Mouse (Mus musculus) embryonic stem cell, embryonic (primary cell): ENCODE data around the gene Gm21987.

ENCODE experiments used
- CTCF ChIA-PET, 4 experiments: fragments of 300-600 bp in 2 of 4; fragments of 350-600 bp in 2 of 4; sonication (Branson Sonifier 250); formaldehyde crosslinking; loops; one replicate each; lab custom pipeline; 2022; ENCODE audit warnings: inconsistent platforms in 2 of 4; lab: Charles Lee
- POLR2A ChIA-PET, 4 experiments: fragments of 300-600 bp in 2 of 4; fragments of 350-600 bp in 2 of 4; sonication (Branson Sonifier 250); formaldehyde crosslinking; loops; one replicate each; lab custom pipeline; 2022; ENCODE audit warnings: antibody characterized with exemption in 4 of 4, inconsistent platforms in 1 of 4; lab: Charles Lee

Gene Gm21987

DNA sequence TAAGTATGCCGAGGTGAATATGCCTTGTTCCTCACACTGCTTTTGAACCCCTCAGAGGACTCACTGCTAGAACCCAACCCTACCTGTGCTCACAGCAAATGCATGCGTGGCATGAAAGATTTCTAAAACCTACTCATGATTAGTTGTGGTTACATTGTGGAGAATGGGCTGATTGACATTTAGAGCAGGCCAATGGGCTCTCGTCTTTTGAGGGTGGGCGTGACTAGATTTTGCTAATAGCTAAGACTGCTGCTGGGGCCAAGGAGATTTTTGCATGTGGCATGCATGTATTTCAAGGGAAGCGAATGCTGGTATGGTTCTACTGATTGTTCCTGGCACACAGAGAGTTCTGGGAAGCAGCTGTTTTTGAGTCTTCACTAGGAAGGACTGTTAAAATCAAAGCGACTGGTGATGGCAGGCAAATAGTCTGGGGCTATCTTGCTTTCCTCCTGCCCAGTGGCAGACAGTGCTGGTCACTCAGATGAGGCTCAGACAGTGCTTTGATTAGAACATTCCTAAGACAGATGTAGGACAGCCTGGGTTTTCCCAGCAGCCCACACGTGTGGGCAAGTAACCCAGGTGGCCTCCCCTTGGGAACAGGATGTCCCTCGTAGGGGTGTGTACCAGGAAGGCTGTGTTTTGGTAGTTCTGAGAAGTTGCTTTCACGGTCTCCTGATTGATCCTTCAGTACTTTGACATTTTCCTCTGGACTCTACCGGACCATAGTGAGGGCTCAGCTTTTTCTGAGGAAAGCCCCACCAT lies 27.7 kb downstream of the Gm21987 start:
- POLR2A ChIA-PET, result interaction anchor here in 3 of 4 experiments (0.7 to 4.9 kb wide), 23 partner anchors 9 to 101 kb away, joined by 3 to 24 read pairs (median 4); partner anchors contain the start of genes Adprh (in 1 of the 3), Cox17 (in 1 of the 3) and Gm21987 (in 1 of the 3)
- CTCF ChIA-PET, result interaction anchor here in 2 of 4 experiments (0.6 to 0.7 kb wide), 2 partner anchors 41 to 84 kb away, joined by 4 read pairs; no protein-coding TSS in a partner anchor

DNA sequence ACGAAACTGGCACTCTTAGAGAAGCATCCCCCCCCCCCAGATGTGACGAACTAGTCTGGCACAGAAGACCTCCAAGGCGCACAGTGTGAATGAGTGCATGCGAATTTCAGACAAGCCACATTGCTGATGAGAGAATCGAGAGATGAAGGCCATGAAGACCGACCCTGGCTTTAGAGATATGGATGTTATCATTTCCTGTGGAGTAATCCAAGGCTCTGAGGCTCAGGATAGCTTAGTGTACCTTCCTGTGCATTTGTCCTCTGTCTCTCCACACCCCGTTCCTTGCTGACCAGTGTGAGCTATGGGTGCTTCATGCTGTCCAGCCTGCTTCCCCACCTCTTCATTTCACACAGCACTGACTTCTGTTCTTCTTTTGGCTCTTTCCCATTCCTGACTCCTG lies 28.3 kb downstream of the Gm21987 start:
- POLR2A ChIA-PET, result interaction anchor here in 3 of 4 experiments (0.8 to 4.9 kb wide), 8 partner anchors 10 to 71 kb away, joined by 3 to 21 read pairs (median 4); no protein-coding TSS in a partner anchor
- CTCF ChIA-PET, result no interaction called here

DNA sequence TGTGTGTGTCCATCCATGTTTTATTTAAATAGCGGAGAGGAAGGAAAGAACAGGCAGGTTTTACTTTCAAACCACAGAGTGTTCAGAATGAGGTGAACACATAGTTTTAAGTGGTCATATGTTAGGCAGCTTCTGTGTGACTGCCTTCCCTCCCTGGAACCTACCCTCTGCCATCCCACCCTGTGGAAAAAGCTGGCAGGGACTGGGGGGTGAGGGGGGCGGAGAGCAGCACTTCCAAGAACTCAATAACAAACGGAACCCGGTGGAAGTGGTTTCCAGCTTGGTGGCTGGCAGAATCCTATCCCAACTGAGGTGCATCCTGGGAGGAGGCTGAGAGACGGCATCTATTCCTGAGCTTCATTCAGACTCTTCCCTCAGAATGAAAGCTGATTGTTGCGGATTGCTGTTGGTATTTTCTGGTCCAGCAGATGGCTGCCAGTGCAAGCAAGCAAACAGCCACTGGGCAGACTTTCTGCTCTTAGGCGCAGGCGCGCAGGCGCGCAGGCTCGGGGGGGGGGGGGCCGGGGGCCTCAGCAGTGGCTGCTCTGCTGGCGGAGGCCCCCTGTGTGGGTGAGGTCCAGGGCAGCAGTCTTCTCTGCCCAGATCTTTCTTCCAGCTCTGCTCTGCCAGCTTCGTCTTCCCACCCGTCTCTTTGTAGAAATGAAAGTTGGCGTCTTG lies 29.5 kb downstream of the Gm21987 start:
- ChIA-PET POLR2A (interaction anchor here in 3 of 4 experiments (0.5 to 4.9 kb wide), 23 partner anchors 10 to 738 kb away, joined by 3 to 21 read pairs (median 4); partner anchors contain the start of genes Adprh (in 1 of the 3), Cox17 (in 1 of the 3), Gm21987 (in 1 of the 3) and Pla1a (in 1 of the 3)), CTCF (interaction anchor here in 3 of 4 experiments (0.6 to 1.6 kb wide), 6 partner anchors 9 to 130 kb away, joined by 3 to 8 read pairs (median 3); partner anchors contain the start of gene Cd80 (in 1 of the 3))

DNA sequence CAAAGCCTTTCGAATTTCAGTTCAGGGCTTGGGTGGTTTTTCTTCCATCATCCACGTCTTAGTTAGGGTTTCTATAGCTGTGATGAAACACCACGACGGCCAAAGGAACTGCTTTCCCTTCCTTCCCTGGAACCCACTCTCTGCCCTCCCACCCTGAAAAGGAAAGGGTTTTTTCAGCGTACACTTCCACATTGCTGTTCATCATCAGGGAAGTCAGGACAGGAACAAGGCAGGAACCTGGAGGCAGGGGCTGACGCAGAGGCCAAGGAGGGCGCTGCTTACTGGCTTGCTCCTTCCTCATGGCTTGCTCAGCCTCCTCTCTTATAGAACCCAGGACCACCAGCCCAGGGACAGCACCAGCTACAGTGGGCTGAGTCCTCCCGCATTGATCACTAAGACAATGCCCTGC lies 30.0 kb downstream of the Gm21987 start:
- CTCF ChIA-PET, result interaction anchor here in 2 of 4 experiments (1.3 to 1.6 kb wide), 2 partner anchors 78 to 130 kb away, joined by 3 read pairs; partner anchors contain the start of gene Cd80 (in 1 of the 2)
- POLR2A ChIA-PET, result interaction anchor here in 3 of 4 experiments (0.5 to 4.9 kb wide), 19 partner anchors 10 to 738 kb away, joined by 3 to 21 read pairs (median 4); partner anchors contain the start of genes Adprh (in 1 of the 3), Pla1a (in 1 of the 3) and Popdc2 (in 1 of the 3)

DNA sequence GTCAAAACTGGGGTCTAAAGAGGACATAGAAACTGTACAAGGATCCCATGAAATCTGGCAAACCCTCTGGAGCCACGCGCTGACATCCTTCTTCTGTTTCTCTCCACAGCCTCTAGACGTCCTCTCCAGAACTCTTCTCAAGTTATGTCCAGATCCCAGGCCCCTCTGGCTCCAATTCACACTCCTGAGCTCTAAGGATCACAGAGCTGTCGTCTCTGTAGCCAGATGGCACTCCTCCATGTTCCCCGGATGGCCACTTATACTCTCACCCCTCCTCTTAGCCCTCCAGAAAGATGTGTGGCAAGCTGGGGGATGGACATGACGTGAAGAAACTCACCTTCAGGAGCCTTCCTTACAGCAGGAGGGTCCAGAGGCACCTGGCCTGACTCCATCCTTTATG lies 30.7 kb downstream of the Gm21987 start:
- ChIA-PET CTCF (interaction anchor here in 1 of 4 experiments (1.6 kb wide), 1 partner anchor 129 kb away, joined by 3 read pairs; no protein-coding TSS in a partner anchor), POLR2A (interaction anchor here in 2 of 4 experiments (0.9 to 2.0 kb wide), 5 partner anchors 9 to 23 kb away, joined by 3 to 7 read pairs (median 3); partner anchors contain the start of gene Popdc2 (in 1 of the 2))

DNA sequence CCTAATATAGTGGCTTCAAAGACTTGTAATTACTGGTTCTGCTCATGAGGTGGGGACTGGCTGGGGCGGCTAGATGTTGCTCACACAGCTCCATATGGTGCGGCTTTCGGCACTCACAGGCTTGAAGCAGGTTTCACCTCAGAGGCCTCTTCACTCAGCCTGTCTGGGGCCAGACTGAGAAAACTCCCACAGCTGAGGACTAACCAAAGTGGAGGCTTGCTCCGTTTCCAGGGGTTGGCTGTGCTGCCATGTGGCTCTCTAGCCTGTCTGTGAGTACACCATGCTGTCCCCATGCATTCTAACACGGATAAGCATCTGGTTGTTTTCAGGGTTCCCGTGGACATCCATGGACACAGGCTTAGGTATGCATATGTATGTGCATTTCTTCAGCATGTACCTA lies 31.8 kb downstream of the Gm21987 start:
- POLR2A ChIA-PET, result no interaction called here
- CTCF ChIA-PET, result interaction anchor here in 1 of 4 experiments (0.6 kb wide), 1 partner anchor 37 kb away, joined by 5 read pairs; no protein-coding TSS in a partner anchor

DNA sequence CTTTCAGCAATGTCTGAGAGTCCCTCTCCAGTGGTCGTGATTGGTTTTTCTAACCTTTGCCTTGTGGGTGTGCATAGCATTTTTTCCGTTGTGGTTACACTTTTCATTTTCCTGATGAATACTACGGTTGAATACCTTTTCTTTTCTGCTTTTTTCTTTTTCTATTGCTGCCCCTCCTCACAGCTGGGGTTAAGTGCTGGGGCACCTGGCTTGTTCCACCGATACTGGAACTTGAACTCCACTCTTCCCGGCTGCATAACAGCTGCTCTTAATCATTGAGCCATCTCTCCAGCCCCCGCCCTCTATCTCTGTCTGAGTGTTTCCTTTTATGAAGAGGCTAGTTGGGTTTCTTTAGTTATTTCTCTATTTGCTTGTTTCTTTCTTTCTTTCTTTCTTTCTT lies 32.2 kb downstream of the Gm21987 start:
- ChIA-PET CTCF (no interaction called here), POLR2A (interaction anchor here in 1 of 4 experiments (0.8 to 1.2 kb wide), 2 partner anchors 11 kb away, joined by 3 to 5 read pairs; no protein-coding TSS in a partner anchor)

DNA sequence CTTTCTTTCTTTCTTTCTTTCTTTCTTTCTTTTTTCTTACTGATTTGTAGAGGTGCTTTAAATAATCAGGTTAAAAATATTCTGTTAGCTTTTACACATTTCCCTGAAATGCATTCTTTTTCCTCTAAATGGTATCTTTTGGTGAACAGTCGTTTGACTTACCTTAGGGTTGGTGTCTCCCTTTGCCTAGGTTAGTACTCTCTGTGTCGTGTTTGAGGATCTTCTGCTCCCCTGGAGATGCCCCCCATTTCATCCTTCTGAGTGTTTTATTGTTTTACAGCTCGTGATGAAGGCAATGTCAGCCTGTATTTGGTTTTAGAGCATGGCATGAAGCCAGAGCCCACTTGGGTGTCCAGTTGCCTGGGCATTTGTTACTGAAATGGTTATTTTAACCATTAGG lies 32.7 kb downstream of the Gm21987 start:
- ChIA-PET POLR2A (interaction anchor here in 1 of 4 experiments (0.8 to 1.2 kb wide), 3 partner anchors 10 to 54 kb away, joined by 3 to 5 read pairs (median 3); partner anchors contain the start of gene Pla1a), CTCF (interaction anchor here in 1 of 4 experiments (0.7 kb wide), 1 partner anchor 560 kb away, joined by 4 read pairs; no protein-coding TSS in a partner anchor)

DNA sequence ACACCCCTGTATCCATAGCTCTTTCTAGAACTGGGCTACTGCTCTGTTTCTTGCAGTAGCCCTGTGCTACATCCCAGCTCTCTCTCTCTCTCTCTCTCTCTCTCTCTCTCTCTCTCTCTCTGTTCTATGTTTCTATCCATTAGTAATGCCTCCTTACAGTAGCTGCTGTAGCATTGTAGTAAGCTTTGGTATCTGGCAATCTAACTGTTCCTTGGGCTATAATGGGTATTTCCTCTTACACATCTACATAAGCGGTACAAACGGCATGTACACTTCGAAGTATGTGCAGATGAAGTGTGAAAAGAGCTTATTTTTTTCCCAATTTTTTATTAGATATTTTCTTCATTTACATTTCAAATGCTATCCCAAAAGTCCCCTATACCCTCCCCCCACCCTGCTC lies 33.1 kb downstream of the Gm21987 start:
- CTCF ChIA-PET, result interaction anchor here in 3 of 4 experiments (0.7 to 0.8 kb wide), 3 partner anchors 93 to 559 kb away, joined by 4 to 5 read pairs (median 5); no protein-coding TSS in a partner anchor

DNA sequence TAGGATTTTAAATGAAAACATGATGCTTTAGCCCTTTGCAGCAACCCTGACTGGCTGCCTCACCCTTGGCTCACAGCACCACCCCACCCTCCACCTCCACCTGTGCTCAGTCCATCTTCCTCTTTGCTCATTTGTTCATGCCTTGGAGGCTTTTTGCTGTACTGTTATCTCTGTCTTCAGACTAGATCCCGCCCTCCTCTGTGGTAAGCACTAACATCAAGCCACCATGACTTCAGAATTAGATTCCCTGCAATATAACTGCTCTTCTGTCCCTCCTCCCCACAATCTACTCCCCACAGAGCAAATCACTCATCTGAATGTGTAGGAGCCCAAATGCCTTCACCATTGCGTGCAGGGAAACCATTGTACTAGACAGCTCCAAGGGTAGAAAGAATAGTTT lies 36.8 kb downstream of the Gm21987 start:
- CTCF ChIA-PET, result no interaction called here
- POLR2A ChIA-PET, result interaction anchor here in 2 of 4 experiments (1.0 to 2.1 kb wide), 5 partner anchors 9 to 88 kb away, joined by 3 to 9 read pairs (median 5); no protein-coding TSS in a partner anchor

More for the DNA sequence above, 33.1 kb downstream of the Gm21987 start:
- POLR2A ChIA-PET, result interaction anchor here in 2 of 4 experiments (0.6 to 1.2 kb wide), 5 partner anchors 10 to 53 kb away, joined by 3 to 5 read pairs (median 3); partner anchors contain the start of gene Pla1a (in 1 of the 2)

DNA sequence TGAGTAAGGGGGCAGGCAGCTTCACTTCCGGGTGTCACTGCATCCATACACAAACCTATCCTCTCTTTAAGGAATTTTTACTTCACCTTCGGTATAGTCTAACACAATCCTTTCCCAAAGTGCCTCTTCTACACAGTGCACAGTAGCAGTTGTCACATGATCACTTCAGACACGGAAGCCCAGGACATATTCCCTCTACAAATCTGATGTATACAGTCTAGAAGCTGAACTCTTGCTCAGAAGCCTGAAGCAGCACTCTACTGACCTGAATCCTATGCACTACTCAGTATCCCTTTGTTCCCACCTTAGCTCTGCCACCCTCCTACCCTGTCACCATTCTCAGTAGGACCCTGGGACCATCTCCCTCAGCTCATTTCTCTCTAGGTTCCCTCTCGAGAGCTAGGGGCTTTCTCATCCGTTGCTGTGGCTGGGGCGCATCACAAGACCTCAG lies 38.4 kb downstream of the Gm21987 start:
- CTCF ChIA-PET, result interaction anchor here in 1 of 4 experiments (0.6 to 1.0 kb wide), 2 partner anchors 9 to 78 kb away, joined by 3 read pairs; no protein-coding TSS in a partner anchor

DNA sequence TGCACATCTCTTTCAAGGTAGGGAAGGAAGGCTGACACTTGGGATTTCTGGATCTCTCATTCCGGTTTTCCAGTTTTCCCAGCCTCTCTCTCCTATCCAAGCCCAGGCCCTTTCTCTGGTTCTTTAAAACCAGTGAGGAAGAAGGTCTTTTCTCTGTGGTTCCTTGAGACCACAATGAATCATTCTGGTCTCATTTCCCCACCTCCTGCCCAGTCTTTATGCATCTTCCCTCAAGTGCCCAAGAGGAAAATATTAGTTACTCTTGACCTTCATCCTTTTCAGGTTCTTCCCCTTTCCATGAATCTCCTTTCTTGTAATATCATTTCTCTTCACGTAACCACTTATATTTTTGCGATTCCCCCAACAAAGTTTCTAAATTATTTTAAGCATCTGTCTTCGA lies 38.9 kb downstream of the Gm21987 start:
- POLR2A ChIA-PET, result interaction anchor here in 3 of 4 experiments (0.9 to 1.9 kb wide), 4 partner anchors 9 to 86 kb away, joined by 3 to 5 read pairs (median 3); partner anchors contain the start of gene Maats1 (in 1 of the 3)
- CTCF ChIA-PET, result no interaction called here

More for the DNA sequence above, 38.4 kb downstream of the Gm21987 start:
- POLR2A ChIA-PET, result interaction anchor here in 3 of 4 experiments (0.9 to 2.1 kb wide), 11 partner anchors 8 to 87 kb away, joined by 3 to 7 read pairs (median 3); partner anchors contain the start of gene Maats1 (in 1 of the 3)

DNA sequence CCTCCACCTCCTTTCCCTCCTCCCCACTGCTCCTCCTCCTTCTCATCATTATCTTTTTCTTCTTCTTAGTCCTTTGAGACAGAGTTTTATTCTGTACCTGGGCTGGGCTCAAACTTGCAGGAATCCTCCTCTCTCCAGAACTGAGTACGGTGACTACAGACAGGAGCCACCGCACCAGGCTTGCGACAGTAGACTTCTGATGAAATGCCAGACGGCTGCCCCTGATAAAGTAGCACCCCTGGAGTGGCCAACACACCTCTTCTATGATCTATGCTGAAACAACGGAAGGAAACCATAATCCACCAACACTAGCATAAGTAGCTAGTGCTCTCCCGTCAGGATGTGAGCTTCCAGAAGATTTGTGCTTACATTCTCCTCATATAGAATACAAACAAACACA lies 40.5 kb downstream of the Gm21987 start:
- POLR2A ChIA-PET, result interaction anchor here in 1 of 4 experiments (1.8 kb wide), 1 partner anchor 20 kb away, joined by 4 read pairs; no protein-coding TSS in a partner anchor

DNA sequence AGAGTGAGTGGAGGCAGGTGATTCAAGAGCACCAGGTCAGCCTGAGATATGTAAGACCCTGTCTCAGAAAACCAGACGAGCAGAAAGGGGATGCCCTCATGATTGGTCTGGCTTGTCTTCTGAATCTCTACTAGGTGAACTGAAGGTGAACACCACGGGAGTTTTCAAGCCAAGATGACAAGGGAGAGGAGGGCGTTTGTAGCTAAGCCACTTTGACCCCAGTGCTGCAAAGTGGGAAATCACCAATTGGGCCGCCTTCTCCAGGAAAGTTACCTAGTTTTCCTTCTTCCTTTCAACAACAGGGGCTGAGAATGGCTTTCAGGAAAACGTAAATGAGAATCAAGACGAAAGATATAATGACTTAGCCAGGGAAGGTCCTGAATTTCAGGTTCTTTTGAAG lies 41.9 kb downstream of the Gm21987 start:
- ChIA-PET POLR2A (interaction anchor here in 2 of 4 experiments (0.9 to 2.1 kb wide), 4 partner anchors 9 to 32 kb away, joined by 3 to 5 read pairs (median 4); no protein-coding TSS in a partner anchor), CTCF (interaction anchor here in 1 of 4 experiments (0.7 kb wide), 1 partner anchor 737 kb away, joined by 4 read pairs; no protein-coding TSS in a partner anchor)

More for the DNA sequence above, 40.5 kb downstream of the Gm21987 start:
- CTCF ChIA-PET, result no interaction called here

DNA sequence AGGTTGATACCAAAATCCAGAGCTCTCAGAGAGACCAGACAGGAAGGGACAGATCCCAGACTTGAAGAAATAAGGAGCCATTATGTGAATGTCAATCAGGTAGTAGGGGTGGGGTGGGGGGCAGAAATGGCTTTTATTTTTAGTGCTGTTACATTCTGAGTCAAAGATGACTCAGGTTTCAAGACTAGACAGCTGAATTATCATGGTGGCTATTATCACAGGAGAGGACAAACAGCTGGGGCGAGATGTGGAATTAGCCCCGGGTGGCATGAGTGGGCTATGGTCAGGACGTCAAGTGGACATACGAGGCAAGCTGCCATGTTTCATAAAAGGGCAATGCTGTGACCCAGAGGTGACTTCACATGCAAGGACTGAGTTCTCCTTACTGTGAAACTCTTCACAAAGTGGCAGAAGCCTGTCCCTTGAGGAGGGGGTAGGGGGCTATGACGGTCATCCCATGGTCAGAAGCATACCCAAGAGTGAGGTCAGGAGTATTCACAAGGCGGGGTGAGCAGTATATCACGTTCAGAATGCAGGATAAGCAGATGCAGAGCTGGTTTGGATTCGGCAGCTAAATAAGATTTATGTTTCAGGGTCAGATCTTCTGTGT lies 42.5 kb downstream of the Gm21987 start:
- CTCF ChIA-PET, result interaction anchor here in 1 of 4 experiments (0.7 kb wide), 1 partner anchor 738 kb away, joined by 4 read pairs; no protein-coding TSS in a partner anchor
- POLR2A ChIA-PET, result interaction anchor here in 2 of 4 experiments (0.9 to 2.1 kb wide), 6 partner anchors 10 to 87 kb away, joined by 3 to 7 read pairs (median 3); no protein-coding TSS in a partner anchor

DNA sequence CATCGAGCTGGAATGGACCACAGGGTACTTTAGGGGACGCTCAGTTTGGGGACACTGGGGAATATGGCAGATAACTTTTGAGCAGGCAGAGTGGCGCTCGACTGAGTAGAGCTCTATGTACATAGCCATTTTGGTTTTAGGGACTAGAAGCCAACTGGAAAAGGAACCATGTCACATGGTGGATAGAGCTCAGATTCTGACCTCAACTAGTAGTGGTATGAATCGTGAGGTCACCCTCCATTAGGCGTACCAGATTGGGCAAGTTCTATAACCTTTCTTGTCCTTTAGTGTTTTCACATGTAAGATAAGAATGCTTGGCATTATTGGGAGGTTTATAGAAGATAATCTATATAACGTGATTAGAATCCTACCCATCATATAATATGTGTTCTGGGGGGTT lies 43.5 kb downstream of the Gm21987 start:
- POLR2A ChIA-PET, result interaction anchor here in 2 of 4 experiments (1.2 to 10.5 kb wide), 7 partner anchors 9 to 86 kb away, joined by 3 to 104 read pairs (median 6); no protein-coding TSS in a partner anchor

More for the DNA sequence above, 43.5 kb downstream of the Gm21987 start:
- CTCF ChIA-PET, result no interaction called here
